Mouse (Mus musculus): Measurements from ENCODE around the gene Ccdc17. TPM values are rescaled to one million over a fixed set of nuclear protein-coding genes. Genes with fewer than 3 reads are reported as not detected.

Gene Ccdc17
- total and polyA plus RNA-seq, 3 experiments = 2.5 to 4.0 (median 2.9) TPM

DNA sequence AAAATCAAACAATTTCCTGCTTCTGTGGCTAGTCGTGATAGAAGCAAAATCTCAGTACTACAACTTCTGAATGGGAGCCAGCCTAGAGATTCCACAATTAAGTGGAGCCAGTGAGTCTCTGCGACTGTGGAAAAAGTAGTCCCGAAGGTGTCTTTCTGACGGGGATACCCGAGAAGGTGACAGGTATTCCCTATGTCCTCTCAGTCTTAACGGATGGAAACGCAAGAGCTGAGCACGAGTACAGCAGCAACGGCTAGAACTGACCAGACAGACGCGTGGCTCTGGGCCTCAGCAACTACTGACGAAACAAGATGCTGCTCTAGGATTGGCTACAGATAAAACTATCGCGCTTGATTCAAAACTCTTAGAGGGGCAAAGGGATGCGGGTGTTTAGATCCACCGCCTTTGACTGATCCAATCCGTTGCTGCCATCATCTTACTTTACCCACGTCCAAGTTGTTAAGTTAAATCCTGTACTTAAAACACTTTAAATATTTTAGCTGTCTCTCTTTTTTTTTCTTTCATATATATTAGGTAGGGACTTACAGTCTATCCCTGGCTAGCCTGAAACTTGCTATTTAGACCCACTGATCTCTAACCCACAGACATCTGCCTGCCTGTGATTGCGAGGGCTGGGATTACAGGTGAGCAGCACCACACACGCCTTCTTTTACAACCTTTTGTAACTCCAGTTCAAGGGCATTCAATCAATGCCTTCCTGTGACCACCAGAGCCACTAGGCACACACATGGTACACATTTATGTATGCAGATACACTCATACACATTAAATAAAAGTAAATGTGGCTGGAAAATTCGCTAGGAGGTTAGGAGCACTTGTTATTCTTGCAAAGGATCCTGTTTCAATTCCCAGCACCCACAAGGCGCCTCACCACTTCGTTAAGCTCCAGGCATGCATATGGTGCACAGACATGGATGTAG lies 31.5 kb downstream of the Ccdc17 start, which contains the start of gene Nasp (continued):
- TF ChIP-seq BHLHE40 (IDR thresholded peaks at IDR 0.05; ENCODE audit: low read depth, low read length) (peak; percentile 69), NELFE (IDR thresholded peaks at IDR 0.05; ENCODE audit: low read depth, low read length) (no peak), CTCF (conservative IDR thresholded peaks at IDR 0.05 in 1 of 2, IDR thresholded peaks at IDR 0.05 in 1 of 2; ENCODE audit: low read depth in 2 of 2, low read length in 2 of 2) (no peak), MAX (IDR thresholded peaks at IDR 0.05; ENCODE audit: low read length) (peak; percentile 95), IRF4 (IDR thresholded peaks at IDR 0.05; ENCODE audit: low read depth, low read length) (no peak), POLR2A (IDR thresholded peaks at IDR 0.05; ENCODE audit: low read depth, low read length) (no peak), ELF1 (IDR thresholded peaks at IDR 0.05; ENCODE audit: low read depth, low read length) (no peak), MYC (IDR thresholded peaks at IDR 0.05; ENCODE audit: low read depth, low read length) (peak; percentile 95), MXI1 (IDR thresholded peaks at IDR 0.05; ENCODE audit: low read depth, low read length) (peak; percentile 95), ZKSCAN1 (IDR thresholded peaks at IDR 0.05; ENCODE audit: borderline replicate concordance, low read depth, low read length) (no peak; the same call in 1 of the 2 replicates), USF1 (IDR thresholded peaks at IDR 0.05; ENCODE audit: low read depth, low read length) (no peak), KAT2A (IDR thresholded peaks at IDR 0.05; ENCODE audit: insufficient replicate concordance, low read length) (no peak), CHD1 (IDR thresholded peaks at IDR 0.05; ENCODE audit: low read depth, low read length) (no peak), MAZ (IDR thresholded peaks at IDR 0.05; ENCODE audit: low read depth, low read length) (peak; percentile 31; the same call in 1 of the 2 replicates), GABPA (IDR thresholded peaks at IDR 0.05; ENCODE audit: insufficient replicate concordance, low read depth, low read length) (no peak), UBTF (IDR thresholded peaks at IDR 0.05; ENCODE audit: low read depth, low read length) (no peak)

DNA sequence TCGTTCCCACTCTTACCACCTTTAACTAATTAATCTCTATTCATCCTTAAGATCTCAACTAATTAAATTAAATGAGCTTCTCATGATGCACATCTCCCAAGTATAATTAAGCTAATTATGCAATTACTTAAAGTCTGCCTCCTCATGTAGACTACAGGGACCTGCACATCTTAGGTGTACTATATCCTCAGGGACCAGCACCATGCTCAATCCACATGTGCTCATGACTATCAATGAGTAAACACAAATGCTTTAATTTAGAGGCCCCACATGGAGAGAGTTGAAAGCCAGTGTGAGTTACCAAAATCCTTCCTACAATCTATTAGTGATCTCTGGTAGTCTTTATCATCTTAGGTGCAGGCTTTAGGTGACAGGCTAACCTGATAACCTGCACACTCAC lies 38.7 kb downstream of the Ccdc17 start:
- in situ Hi-C loops (cut with MboI; ENCODE audit: low pct_ligation_motif_present, low pct_unique_long_range_greater_than_20kb, low sequenced_read_pairs) = no loop called here
- Histone ChIP-seq H3K27ac (ENCODE audit: insufficient read depth, low read depth) (no peak overlapping the region), H3K4me2 (ENCODE audit: insufficient read depth, low read depth, poor library complexity, severe bottlenecking) (no peak overlapping the region), H3K9me3 (replicated peaks; ENCODE audit: low read length) (no peaks in the 10 kb centered on the region), H3K4me1 (ENCODE audit: control insufficient read depth in 1 of 2, insufficient read depth in 2 of 2) (peaks cover 0 to 8% of the 10 kb centered on the region in 2 experiments; a peak in 1 of 4 replicates), H3K36me3 (replicated peaks in 1 of 2; ENCODE audit: control insufficient read depth in 1 of 2, insufficient read depth in 1 of 2, low read length in 1 of 2) (peaks cover 38 to 58% of the 10 kb centered on the region in 2 experiments), H3K27me3 (replicated peaks) (no peaks in the 10 kb centered on the region), H3K9ac (ENCODE audit: insufficient read depth, low read depth) (no peak overlapping the region), H3K79me2 (replicated peaks; ENCODE audit: control insufficient read depth, extremely low read depth, insufficient read depth, poor library complexity, severe bottlenecking) (no peaks in the 10 kb centered on the region), H3K4me3 (replicated peaks in 1 of 3; ENCODE audit: low read depth in 2 of 3, low read length in 2 of 3, poor library complexity in 1 of 3) (no peak overlapping the region)
- TF ChIP-seq MEF2A (IDR thresholded peaks at IDR 0.05; ENCODE audit: borderline replicate concordance, low read depth, low read length) (no peak), HCFC1 (IDR thresholded peaks at IDR 0.05; ENCODE audit: low read depth, low read length) (no peak), EP300 (IDR thresholded peaks at IDR 0.05; ENCODE audit: low read length) (no peak), JUND (conservative IDR thresholded peaks at IDR 0.05; ENCODE audit: low read depth, low read length) (no peak), PAX5 (IDR thresholded peaks at IDR 0.05; ENCODE audit: low read length) (no peak), MXI1 (IDR thresholded peaks at IDR 0.05; ENCODE audit: low read depth, low read length) (no peak), POLR2A (IDR thresholded peaks at IDR 0.05; ENCODE audit: low read depth, low read length) (no peak), RCOR1 (conservative IDR thresholded peaks at IDR 0.05; ENCODE audit: low read depth, low read length) (no peak), IRF4 (IDR thresholded peaks at IDR 0.05; ENCODE audit: low read depth, low read length) (no peak), GABPA (IDR thresholded peaks at IDR 0.05; ENCODE audit: insufficient replicate concordance, low read depth, low read length) (no peak), RAD21 (IDR thresholded peaks at IDR 0.05; ENCODE audit: low read depth, low read length) (no peak), MAFK (IDR thresholded peaks at IDR 0.05; ENCODE audit: insufficient replicate concordance, low read length) (no peak), ZKSCAN1 (IDR thresholded peaks at IDR 0.05; ENCODE audit: borderline replicate concordance, low read depth, low read length) (no peak), CHD2 (IDR thresholded peaks at IDR 0.05; ENCODE audit: low read length) (no peak), KAT2A (IDR thresholded peaks at IDR 0.05; ENCODE audit: insufficient replicate concordance, low read length) (no peak), USF2 (conservative IDR thresholded peaks at IDR 0.05; ENCODE audit: low read depth, low read length) (no peak), E2F4 (IDR thresholded peaks at IDR 0.05; ENCODE audit: insufficient replicate concordance, low read depth, low read length) (no peak)
- DNase-seq (ENCODE audit: extremely low read depth) = no peak
- dilution Hi-C loops (cut with MboI; ENCODE audit: extremely low pct_ligation_motif_present, extremely low pct_unique_long_range_greater_than_20kb, low sequenced_read_pairs) = no loop called here
